Mouse (Mus musculus): ENCODE data around the gene Nfkb2. TPM values are rescaled to one million over a fixed set of nuclear protein-coding genes. Genes with fewer than 3 reads are reported as not detected.

Nfkb2 gene
- total RNA-seq, 1 experiment from 2014 or later: 28.3 TPM

DNA sequence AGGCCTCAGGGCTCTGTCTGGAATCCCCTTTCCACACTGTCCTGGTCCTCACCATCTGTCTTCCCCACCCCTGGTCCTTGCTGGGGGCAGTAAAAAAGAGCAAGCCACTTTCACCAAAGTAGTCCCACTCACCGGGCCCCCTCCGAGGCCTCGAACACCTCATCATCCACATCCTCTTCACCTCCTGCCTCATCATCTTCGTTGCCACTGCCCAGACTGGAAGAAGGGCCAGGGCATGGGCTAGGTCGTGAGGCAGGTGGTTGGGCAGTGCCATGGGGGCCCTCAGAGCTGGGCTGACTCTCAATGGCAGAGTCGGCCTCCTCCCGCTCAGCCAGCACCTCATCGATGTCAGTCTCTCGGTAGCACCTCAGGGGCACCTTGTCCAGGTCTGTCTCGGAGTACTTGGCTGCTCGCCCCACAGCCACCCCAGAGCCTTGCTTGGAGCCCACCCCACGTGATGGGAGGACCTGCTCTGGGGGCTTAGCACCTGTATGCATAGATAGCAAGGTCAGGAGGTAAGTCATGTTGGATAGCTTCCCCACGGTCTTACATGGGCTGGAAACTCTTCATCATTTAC, 19.0 kb downstream of the Nfkb2 start:
- no peak for DNase-seq

DNA sequence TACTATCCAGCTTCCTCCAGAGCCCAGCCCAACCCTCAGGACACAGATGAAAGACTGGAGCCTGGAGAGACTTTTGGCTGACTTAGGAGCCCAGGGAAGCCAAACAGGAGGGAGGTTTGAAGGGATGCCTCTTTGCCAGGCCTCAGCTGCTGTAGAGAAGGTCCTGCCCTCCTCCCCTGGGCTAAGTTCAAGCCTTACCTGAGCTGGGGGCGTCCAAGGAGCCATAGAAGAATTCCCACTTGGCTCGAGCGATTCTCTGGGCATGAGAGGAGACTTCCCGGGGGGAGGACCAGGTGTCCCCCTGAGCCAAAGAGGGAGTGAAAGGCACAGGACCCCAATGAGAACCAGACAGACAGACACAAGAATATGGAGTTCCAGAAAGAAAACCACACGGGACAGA, 19.6 kb downstream of the Nfkb2 start:
- no peak for DNase-seq

DNA sequence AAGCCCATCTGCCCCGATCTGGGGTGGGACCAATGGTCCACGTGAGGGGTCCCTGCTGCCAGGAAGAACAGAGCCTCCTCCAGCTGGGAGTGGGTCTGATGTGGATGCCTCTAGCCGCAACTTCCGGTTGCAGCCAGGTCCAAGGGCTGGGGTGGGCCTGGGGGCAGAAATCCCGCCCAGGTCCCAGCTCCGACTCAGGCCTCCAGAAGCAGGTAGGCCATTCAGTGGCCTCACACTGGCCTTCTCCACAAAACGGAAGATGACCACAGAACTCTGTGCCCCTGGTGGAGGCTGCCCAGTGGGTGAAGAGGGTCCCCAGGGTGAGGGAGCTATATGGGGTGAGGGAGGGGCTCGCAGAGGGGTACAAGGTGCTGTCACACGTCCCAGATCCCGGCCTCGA, 20.2 kb downstream of the Nfkb2 start:
- no peak for DNase-seq

DNA sequence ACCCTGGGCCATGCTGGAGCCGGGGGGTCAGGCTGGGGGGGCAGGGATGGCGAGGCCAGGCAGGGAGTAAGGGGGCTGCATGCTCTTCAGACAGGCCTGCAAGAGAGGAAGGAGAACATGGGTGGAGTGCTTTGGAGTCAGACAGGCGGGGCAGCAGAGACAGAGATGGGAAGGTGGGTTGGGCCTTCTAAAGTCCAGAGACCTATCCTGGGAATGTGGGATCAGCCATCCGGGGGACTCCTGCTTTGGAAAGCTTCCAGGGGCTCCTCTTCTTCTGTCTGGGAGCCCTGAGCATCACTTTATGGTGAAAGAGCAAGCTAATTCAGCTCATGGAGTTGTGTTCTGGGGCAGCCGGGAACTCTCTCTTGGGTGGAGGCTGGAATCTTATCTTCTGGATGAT, 20.8 kb downstream of the Nfkb2 start:
- DNase-seq: no peak

DNA sequence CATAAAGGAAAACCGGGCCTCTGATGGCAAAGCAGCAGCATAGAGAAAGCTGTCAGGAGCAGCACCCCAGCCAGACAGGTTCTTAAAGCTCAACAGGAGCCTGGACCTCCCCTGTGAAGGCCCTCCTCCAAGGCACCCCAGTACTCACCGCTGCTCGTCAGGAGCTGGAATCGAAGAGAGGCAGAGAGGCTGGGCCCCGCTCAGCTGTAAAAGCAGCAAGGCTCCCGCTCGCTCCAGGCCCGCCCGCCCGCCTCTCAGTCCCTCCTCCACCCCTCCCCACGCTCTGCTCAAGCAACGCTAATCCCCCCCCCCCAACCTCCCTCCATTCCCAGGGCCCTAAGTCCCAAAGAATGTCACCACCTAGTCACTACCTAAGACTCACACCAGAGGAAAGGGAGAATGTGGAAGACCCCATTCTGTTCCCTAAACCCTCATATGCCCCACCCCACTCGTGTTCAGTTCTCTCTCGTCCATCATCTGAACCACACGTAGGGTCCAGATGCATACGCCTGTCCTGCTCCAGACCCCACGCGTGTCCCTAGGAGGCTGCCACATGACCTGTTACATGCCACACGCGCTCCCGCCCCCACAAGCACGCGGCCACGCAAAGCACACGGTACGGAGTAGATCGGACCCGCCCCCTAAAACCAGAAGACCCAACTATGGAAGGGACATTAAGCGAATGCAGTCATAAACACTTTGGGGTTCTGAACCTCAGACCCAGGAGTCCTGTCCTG, 22.1 kb downstream of the Nfkb2 start:
- DNase-seq: no peak

DNA sequence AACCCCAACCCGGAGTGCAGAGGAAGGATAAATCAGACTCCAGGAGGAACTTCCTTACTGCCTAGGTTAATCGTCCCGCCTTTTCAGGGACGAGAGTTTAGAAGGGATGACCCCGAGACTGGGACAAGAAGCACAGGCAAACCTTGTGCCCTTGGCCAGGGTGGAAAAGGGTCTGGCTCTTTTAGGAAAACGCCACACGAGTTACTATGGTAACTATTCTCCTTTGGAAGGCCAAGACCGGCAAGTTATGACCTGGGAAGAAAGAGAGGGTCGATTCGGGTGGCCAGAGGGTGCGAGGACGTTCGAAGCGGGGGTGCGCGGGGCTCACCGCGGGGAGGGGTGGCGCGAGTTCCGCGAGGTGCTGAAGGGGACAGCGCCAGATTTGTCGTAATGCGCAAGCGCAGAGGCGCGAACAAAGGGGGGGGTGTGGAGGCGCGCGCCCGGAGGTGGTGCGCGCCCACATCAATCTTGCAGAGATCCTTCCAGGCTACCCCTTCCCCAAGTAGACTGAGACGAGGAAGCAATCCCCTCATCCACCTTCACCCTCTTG, 22.7 kb downstream of the Nfkb2 start, which contains the start of gene Psd:
Gene Psd (minus strand): TSS at position 401 of the 550 bp plus-strand sequence.
- peak; percentile 83 for DNase-seq

DNA sequence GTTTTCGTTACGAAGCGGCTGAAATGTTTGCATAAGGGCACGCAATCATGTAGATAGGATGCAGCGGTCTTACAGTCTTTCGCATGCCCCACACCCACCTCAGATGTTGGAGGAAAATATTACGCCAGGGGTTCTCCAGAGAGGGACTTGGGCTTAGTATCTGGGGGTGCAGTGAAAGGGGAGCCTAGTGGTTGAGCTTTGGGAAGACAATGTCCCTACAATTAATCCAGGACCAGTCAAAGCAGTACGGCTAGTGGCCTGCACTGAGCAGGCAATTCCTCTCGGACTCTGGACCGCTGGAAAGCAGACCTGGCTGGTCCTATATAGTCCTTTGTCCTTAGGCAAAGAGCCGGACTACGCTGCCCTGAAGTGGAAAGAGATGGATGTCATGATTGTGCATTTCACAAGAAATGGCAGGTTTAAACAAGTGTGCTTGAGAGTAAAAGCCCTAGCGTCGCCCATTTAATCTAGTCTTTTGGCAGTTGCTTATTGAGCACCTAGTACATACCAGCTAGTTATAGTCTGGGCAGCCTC, 23.5 kb downstream of the Nfkb2 start:
- no peak for DNase-seq

DNA sequence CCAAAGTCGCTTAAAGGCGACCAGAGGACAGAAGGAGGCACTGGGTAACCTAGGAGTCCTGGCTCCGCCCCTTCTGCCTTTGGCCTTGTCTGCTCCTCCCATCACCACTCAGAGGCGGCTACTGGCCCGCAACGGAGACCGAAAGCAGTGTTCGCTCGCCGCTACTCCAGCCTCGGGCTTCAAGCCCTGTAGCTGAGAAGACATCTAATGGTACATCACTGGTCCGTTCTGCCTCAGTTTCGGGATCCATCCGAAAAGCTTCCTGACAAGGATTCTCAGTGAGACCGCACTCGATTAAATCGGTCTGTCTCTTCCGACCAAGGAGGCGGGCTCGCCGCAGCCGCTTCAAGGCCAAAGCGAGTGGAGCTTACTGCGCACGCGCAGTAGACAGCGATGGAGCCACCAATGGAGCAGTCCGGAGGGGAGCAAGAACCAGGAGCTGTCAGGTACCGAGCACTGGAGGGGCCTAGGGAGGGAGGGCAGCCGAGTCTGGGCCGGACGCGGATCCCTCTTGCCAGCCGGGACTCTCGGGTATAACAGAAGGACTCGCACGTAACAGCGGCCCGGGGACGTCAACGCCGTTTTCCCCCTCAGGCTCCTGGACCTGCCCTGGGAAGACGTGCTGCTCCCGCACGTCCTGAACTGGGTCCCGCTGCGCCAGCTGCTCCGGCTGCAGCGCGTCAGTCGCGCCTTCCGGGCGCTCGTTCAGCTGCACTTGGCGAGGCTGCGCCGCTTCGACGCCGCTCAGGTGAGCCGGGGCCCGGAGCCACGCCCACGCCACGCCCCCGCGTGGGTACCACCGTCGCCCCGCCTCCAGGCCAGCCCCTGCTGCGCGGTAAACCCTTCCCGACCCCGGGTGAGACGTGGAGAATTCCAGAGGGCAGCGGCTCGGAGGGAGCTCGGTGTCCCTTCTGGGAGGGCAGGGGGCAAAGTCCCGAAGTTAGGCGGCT, 24.2 kb downstream of the Nfkb2 start, which contains the start of gene Fbxl15:
Gene Fbxl15 (plus strand): TSS at position 104 of the 950 bp plus-strand sequence.
- DNase-seq: peak; percentile 96

DNA sequence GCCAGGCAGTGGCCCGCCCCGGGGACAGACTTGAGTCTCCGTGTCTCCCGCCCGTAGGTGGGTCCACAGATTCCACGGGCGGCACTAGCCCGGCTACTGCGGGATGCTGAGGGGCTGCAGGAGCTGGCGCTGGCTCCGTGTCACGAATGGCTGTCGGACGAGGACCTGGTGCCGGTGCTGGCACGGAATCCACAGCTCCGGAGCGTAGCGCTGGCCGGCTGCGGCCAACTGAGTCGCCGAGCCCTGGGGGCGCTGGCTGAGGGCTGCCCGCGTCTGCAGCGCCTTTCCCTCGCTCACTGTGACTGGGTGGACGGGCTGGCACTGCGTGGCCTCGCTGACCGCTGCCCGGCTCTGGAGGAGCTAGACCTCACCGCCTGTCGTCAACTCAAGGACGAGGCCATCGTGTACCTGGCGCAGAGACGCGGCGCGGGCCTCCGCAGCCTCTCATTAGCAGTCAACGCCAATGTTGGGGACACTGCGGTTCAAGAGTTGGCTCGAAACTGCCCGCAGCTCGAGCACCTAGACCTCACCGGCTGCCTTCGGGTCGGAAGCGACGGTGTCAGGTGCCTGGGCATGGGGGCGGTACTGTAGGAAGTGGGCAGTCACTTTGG, 25.0 kb downstream of the Nfkb2 start:
- DNase-seq: peak; percentile 48

DNA sequence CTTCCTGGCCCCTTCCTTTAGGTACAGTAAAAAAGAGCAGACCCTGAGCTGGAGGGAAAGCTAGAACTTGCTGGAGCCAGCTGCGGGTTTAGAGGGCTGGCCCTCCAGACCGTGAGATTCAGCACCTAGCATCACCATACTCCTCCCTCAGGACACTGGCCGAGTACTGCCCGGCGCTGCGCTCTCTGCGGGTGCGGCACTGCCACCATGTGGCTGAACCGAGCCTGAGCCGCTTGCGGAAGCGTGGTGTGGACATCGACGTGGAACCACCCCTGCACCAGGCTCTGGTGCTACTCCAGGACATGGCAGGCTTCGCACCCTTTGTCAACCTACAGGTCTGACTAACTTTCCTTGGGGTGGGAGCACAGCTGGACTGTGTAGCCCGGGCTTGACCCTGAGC, 25.8 kb downstream of the Nfkb2 start:
- peak; percentile 93 for DNase-seq

DNA sequence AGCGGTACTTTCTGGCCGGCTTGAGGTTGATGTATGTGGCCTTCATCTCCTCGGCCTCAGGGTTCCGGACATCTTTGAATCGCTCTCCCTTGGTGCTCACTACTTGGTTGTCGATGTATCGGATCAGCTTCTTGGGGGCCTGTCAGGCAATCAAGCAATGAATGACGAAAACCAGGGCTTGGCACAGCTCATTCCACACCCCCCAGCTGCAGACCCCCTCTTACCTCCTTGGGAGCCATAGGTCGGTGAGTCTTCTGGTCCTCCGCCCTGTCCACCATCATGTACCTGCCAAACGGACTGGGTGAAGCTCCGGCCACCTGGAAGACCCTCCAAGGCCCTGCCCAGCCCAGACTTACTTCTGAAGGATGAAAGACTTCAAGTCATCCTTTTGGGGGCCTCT, 26.6 kb downstream of the Nfkb2 start:
- DNase-seq: no peak

DNA sequence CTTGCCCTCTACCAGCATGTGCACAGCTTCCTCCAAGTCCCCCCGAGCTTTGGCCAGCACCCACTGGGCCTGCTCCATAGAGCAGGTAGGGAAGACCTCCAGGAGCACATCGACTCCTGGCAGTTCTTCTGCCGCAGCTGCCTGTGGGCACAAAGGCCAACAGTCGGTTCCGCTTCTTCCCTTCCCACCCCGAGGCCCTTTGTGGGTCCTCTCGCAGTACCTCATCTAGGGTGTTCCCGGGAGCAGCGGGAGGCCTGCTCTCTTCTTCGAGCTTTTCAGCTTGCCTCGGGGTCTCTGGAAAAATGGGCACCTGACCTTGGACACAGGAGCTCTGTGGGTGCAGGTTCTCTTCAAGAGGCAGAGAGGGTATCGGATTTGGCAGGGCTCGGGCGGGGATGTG, 27.2 kb downstream of the Nfkb2 start:
- DNase-seq: no peak

DNA sequence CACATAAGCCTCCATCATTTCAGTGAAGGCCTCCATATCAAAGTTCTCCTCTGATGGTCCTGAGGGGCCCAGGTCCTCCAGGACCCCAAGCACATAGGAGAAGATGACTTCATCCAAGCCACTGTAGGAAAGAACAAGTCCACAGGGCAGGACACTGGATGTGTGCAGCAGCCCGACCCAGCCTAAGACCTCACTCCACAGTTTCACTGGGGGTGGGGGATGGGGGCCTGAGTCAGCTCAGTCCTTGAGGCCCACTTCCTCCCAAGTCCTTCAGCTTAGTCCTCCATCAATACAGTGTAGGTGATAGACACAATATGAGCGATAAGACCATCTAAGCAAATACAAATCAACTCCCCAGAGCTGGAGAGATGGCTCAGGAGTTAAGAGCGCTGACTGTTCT, 27.8 kb downstream of the Nfkb2 start:
- no peak for DNase-seq

DNA sequence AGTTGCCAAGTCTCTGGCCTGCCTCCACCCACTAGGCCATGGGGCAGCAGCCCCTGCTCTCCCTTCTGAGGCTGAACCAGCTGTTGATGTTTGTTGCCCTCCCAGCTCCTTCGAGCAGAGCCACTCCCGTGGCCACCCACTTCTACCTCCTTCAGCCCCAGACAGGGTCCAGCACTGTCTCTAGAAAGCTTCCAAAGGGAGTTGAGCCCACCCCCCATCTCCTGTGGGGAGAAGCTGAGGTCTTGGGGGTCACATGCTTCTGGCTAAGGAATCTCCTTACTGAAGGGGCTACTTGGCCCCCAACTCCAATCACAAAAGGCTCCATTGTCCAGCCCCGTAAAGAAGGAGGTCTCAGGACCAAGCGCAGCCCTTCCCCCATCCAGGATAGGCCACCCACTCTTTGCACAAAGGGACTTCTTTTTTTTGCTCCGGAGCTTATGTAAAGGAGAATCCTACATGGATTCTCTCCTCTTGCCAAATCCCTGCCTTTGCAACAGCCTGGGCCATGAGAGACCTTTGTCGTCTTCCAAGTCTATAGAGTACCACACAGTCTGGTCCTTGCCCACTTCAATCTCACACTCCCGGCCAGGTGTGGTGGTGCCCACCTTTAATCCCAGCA, 28.7 kb downstream of the Nfkb2 start:
- DNase-seq: no peak

DNA sequence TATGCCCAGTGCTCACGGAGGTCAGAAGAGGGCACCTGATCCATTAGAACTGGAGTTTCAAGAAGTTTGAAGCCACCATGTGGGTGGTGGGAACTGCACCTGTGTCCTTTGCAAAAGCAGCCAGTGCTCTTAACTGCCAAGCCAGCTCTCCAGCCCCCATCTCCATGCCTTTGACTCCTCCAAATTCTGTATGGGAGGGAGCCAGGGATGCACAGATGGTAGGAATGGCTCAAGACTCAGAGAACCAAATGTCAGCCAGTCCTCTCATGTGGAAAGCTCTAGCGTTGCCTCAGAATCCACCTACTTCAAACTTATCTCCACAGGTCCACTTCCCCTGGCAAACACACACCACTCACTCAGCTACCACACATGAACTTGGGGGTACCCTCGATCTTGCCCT, 29.8 kb downstream of the Nfkb2 start:
- no peak for DNase-seq

DNA sequence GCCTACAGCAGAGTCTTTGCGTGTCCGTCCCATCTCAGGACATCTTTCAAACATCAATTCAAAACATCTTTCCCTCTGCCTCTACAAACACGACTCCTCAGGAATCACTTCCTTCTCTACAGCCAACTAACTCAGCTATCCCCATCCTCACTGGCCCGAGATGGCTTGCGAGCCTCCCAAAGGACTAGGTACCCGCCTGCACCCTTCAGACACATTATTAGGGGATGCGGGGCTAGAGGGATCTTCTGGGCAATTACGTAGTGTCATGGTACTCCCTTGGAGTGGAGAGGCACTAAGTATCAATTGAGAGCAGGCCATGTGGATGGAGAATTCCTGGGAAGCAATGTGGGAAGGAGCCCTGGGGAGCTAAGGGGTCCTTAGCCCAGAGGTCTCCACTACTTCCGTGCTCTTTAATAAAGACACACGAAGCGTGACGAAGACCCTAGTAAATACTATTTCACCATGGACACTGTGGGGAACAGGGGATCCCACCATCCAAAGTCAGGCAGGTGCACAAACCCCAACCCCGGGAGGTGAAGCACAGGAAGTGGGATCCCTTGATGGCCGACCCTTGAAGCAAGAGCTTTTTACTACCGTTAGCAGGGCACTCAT, 33.7 kb downstream of the Nfkb2 start:
- no peak for DNase-seq

DNA sequence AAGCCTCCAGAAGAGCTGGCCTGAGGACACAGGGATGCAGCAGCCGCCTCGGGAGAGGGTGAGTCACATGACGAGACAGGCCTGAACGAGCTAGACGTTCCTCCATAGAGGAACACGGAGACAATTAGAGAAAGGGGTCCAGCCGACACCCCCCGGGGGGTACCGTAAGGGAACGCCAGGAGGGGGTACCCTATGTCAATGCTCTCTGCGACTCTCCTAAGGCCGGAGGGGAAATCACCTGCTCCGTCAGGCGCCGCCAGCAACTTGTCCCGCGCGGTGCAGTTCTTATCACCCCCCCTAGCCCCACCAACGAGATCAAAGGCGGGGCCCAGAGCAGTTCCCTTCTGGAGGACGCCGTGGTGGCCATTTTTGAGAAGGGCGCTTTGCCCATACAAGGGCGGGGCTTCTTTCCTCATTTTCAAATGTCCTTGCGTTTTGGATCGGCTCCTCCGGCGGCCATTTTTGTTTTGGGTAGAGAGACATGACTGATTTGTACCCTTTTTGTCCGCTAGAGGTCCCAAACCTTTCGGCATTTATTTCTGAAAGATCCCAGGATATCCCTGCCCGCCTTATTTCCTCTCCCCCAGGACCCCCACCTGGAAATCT, 34.3 kb downstream of the Nfkb2 start, which contains the start of gene Cuedc2:
Gene Cuedc2 (minus strand): TSS at position 372 of the 606 bp plus-strand sequence.
- DNase-seq: peak; percentile 96

DNA sequence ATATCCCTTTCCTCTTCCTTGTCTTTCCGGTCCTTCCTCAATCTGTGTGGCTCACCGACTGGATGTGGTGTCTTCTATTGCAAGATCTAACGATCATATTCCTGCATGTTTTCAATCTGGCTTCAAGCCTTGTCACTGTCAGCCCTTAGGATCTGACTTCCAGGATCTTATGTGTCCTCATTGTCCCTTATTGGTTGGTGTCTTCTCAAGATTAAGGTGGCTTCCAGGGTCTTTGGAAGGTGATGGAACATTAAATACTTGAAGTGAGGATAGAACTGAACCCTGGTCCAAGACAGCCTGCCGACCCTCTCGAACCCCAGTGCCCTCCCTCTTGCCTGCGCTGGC, 34.8 kb downstream of the Nfkb2 start:
- no peak for DNase-seq

DNA sequence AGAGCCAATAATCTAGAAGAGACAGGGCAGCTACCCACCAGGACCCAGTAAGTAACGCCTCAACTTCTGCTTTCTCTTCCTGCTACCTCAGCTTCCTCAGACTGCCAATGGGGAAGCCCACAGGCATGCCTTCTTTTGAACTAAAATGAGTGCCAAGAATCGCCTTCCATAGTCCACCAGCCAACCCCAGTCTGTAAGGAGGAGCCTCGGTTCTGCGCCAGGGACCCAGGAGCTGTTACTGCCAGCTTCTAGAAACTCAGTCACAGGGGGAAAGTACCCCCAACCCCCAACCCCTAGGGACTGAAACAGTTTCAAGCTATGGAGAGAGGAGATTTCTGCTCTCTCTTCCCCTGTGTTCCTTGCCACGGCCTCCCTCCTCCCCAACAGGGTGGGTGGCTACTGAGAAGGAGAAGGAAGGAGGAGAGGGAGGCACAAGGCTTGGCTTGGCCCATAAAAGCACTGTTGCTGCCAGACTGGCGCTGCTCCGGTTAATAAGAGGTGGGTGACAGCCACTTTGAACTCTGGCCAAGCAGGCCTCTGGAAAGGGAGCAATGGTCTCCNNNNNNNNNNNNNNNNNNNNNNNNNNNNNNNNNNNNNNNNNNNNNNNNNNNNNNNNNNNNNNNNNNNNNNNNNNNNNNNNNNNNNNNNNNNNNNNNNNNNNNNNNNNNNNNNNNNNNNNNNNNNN, 35.3 kb downstream of the Nfkb2 start:
- DNase-seq: peak; percentile 64

Data from adrenal gland, postnatal 14 days (tissue).